Mouse (Mus musculus): ENCODE measurements around the gene Limch1.

The Limch1 gene

DNA sequence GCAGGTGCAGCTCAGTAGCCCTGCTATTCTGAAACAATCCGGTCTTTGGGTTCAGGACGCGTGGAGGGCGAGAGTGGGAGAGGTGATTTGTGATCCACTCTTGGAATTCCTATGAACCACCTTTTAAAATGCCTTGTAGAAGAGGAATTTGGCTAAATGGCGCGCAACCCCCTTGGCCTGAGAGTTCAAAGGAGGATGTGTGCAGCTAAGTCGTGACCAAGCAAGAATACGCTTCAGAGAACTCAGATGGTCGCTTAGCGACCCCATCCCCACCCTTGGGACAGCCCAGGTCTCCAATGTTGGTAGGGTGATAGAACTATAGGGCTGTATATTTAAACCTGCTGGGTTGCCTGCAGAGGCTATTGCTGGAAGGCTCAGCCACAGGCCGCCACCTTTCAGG lies 1.1 kb downstream of the Limch1 start:
- DNase-seq (ENCODE audit: low read depth, low spot score), result no peak

DNA sequence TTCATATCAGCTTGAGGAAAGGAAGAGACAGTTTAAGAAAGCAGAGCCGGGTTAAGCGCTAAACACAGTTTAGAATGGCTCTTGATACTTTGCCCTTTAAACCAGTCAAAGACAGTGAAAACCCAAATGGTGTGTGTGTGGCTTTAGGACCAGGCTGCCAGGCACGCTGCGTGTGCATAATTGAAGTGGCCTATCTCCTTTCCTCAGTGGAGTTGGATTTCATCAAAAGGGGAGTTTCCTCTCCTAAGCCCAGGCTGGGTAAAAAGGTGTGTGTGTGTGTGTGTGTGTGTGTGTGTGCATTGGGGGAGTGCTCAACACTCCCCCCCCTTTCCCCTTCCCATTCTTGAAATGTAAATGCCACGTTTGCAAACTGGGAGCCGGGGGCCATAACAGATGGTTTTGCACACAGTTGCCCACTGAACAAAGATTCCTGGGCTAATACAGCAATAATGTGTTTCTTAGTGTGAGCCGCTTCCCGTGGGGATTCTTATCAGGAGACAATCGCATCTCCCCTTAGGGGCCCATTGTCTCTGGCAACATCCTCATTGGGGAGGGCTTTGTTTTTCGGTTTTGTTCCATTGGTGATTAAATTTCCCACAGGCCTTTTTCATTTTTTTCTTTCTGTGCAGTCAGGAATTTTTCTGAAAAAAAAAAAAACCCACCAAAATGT lies 2.3 kb downstream of the Limch1 start:
- no peak for DNase-seq (ENCODE audit: low read depth, low spot score)

DNA sequence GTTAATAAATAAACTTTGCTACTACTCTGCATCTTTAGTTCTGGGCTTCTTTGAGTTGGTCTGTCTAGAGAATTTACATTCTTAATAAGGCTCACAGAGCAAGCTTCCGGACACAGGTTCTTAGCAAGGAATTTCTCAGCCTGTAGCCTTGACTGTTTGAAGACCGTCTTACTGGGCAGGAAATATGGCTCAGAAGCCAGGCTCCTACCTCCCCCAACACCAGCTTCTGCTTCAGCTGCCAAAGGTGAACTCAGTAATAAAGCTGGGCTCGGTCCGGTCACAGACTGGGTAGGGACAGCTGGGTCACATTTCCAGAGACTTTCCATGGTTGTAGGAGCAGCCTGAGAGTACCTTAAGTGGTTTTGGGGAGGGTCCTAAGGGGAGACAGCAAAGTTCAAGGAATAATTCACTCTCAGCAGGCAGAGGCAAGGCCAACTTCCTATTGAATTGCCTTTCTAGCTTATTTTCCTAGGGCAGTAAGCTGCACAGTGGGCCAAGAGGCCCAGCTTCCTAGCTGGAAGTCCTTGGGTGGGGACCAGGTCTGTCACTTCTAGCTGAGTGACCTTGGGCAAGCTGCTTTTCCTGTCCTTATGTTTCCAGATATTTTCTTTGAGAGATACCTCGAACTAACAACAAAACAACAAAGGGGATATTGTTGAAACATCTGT lies 3.0 kb downstream of the Limch1 start:
- DNase-seq (ENCODE audit: low read depth, low spot score), result no peak

DNA sequence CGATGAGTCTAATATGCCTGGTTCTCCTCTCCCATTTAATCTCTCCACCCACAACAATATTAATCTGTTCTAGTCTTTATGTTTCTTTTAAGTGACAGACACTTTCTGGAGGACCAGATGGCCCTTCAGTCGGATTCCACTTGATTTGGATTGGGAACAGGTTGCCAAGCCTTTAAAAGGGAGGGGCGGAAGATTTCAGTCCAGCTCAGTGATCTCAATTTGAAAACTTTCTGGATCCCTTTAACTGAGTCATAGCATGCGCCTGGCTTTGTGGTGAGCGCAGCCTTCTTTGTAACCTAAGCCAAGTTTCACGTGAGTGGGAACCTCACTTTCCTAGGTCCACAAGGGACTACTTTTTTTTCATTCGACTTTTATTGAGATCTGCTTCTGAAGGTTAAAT lies 5.0 kb downstream of the Limch1 start:
- DNase-seq (ENCODE audit: low read depth, low spot score), result no peak

DNA sequence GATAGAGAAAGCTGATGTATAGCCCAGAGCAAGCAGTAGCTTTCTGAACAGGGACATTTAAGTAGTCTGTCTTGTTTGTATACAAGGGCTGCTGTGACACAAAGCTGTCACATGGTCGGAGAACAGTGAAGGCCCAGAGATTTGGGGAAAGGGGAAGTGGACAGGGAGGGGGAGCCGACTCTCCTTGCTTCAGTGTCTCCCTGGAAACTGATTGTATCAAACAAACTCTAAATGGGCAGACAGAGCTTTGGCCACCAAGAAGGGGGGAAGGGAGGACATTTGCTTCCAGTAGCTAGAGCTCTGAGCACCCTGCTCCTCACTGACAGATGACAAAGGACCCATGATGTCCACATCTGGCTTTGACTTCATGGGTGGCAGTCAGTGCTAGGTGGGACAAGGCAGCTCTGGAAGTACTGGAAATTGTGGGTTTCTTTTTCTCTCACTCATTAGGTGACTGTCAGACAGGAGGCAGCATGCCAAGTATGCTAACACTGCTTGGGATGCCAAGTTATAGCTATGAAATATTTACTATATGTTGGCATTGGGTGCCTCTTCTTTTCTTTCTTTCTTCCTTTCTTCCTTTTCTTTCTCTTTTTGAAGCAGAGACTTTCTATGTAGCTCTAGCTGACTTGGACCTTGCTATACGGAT lies 5.8 kb downstream of the Limch1 start:
- no peak for DNase-seq (ENCODE audit: low read depth, low spot score)

DNA sequence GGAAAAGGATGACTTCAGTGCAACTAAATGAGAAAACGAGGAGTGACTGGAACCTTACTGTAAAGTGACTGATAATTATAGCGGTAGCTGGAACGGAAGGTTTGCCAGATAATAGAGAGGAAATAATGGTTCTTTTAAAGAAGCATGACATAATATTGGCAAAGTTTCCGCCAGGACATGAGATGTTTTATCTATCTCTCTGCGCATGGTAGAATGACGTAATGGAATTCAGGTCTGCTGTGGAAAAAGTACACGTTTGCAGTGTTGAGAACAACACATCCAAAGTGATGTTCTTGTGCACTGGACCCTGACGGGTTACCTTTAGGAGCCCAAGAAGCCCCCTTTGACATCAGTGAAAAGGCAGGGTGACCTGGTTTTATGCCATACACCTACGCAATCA lies 8.0 kb downstream of the Limch1 start:
- DNase-seq (ENCODE audit: low read depth, low spot score), result no peak

DNA sequence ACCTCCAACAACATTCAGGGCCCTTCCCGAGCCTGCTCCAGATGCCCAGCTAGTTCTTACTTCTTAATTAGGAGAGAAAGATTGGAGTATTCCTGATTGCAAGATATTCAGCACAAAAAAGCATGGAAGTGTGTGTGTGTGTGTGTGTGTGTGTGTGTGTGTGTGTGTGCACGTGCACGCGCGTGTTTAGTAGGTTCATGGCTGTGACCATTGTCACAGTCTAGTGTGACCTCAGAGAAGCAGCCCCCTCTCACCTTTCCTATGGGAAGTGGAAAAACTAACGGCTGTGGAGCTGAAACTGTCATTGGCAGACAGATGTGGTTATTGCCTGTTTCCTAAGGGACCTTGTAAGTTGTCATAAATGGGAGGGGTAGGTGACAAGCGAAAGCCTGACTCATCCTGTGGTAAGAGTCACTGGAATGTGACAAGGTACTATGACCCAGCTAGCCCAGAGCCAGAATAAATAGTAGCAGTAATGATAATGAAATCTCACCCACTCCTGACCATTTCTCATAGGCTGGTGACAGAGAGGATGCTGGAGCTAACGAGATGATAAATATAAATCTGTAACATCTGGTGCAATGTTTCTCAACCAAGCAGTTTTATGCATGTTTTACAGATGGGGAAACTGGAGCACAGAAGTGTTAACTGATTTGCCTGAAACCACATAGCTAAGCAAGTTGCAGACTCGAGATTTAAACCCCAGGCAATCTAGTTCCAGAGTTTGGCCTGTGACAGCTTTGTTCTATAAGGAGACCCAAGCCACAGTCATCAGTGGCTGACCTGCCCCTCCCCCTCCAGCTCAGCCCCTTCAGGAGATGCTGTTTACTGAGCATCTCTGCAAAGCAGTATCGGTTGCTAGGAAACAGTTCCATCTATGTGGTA lies 11.4 kb downstream of the Limch1 start:
- DNase-seq (ENCODE audit: low read depth, low spot score), result no peak

DNA sequence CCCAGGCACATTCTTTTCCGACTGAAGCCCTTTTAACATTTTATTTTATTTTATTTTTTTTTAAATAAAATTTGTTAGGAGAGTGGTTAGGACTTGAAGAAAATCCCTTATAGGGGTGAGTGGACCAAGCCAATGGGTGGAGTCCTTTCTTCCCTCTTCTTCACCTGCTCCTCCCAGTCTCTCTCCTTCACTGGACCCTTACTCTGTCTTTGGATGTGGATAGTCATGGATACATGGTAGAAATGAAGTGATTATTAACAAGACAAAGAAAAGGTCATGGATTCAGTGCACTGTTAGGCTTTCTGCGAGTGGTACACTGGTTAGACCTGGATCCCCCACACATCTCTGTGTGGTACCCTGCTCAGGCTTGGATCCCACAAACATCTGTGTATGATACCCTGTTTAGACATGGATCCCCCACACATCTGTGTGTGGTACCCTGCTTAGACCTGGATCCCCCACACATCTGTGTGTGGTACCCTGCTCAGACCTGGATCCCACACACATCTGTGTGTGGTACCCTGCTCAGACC lies 12.1 kb downstream of the Limch1 start:
- DNase-seq (ENCODE audit: low read depth, low spot score), result no peak

DNA sequence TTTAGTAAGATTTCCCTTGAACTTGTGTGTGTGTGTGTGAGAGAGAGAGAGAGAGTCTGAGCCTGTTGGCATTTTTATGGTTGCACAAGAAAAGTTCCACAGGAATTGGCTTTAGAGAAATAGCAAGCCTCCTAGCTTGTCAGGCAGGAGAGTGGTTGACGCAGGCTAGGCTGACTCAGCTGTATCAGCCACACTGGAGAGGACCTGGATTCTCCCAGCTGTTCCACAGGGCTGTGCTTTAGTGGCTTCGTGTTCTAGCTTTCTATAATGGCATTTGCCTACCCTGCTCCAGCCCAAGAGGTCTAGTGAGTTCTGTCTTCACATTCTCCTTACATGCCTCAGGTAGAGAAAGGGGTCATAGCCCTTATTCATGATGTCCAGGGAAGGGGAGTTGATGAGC lies 13.7 kb downstream of the Limch1 start:
- no peak for DNase-seq (ENCODE audit: low read depth, low spot score)

DNA sequence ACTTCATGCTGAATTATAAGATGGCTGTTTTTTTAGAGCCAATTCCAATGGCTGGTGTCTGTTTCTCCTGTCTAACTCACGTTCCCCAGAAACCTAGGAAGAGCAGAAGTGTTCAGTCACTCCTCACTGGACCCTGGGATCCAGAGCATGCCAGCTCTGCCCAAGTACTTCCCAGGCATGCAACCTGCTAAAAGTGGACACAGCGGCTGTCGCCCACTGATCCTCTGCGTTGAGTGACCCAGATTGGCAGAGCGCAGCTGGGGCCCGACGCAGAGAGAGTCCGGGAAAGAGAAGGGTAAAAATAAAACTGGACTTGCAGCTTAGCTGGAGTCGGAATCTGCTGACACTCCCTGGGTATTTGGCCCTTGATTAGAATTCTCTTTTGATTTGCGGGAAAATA lies 15.1 kb downstream of the Limch1 start:
- DNase-seq (ENCODE audit: low read depth, low spot score), result no peak

DNA sequence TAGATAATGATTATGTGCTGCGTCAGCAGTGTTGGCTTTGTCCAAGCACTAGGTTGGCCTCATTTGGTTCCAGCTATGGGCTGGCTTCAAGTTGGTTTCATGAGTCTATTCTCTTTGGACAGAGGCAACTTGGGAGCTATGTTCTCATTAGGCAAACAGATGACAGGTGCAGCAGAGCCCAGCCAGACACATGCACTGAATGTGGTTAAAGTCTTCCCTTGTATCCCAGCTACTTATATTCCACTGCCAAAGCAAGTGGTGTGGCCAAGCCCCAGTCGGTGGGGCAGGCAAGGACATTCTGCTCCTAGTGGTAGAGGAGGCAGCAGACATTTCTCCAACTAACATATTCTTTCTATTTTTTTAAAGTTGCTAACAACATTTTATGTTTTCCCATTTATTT lies 16.4 kb downstream of the Limch1 start:
- DNase-seq (ENCODE audit: low read depth, low spot score), result no peak

DNA sequence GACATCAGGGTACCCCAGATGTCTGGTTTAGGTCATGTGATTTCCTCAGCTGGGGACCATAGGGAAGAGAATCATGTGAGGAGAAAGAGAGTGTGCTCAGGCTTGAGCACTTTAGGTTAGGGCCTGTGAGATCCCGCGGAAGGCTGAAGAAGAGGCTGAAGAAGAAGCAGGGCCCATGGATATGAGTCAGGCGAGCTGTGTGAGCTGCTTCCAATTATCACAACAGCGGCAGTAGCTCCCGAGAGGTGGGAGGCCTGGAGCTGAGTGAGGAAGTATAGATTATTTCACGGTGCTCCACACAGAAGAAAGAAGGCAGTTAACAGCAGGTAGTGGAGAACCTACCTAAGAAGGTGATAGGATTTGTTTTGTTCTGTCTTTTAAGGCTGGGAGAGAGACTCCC lies 18.5 kb downstream of the Limch1 start:
- no peak for DNase-seq (ENCODE audit: low read depth, low spot score)

DNA sequence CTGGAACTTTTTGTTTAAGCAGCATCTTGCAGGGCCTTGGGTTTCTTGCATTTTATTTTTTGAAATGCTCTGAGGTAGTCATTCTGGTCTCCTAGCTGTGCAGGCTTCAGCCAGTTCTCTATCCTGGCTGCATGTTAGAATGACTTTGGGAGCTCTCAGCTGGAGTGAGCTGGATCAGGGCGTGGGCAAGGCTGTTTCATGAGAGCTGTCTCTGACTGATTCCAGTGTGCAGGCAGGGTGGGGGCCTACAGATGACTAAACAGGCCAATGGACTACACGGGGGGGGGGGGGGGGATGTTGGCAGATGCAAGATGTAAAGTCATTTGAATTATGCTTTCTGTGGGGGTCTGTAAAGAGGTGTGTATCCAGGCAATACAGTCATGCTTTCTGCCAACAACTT lies 20.3 kb downstream of the Limch1 start:
- DNase-seq (ENCODE audit: low read depth, low spot score), result no peak

DNA sequence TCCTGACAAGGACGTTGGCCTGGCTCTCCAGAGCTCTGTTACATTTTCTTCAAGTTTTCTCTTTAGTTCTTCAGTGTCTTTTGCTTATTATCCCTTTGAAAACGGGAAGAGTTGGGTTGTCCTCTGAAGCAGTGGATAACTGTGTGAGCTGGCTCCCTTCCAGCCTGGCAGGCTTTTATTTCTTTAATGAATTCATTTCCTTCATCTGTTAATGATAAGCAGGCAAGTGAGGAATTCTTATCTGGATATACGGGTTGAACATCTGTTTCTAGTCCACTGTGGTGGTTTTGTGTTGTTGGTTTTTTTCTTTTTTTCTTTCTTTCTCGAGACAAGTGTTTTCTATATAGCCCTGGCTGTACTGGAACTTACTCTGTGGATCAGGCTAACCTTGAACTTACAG lies 22.4 kb downstream of the Limch1 start:
- no peak for DNase-seq (ENCODE audit: low read depth, low spot score)

DNA sequence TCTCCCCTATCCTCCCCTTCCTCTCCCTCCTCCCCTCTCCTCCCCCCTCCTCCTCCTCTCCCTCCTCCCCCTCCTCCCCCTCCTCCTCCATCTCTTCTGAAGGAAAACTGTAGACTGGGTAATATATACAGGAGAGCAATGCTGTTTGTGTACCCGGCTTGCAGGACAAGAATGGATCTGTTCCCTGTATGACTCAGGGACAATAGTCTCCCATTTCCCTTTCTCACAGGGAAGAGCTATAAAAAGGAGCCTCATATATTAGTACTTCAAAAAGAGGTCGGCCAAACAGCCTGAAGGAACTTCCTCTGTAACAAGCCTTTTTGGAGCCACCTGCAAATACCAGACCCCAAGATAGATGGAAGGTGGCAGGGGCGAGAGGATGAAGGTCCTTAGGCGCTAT lies 23.4 kb downstream of the Limch1 start:
- no peak for DNase-seq (ENCODE audit: low read depth, low spot score)

DNA sequence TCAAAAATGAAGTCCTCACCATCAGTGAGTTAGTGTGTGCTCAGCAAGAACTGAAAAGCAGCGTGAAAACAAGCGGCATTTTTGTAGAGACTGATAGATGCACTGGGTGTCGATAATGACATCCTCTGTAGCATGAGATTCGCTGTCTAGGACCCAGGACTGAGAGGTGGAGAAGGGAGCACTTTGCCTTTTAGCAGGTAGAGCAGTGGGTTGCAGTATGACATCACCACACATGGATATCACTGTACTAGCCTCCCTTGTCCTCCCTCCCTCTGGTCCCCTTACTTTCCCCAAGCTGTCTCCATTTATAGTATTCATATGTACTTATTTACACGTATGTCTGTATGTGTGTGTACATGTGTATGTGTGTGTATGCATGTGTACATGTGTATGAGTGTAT lies 23.9 kb downstream of the Limch1 start:
- DNase-seq (ENCODE audit: low read depth, low spot score), result no peak

DNA sequence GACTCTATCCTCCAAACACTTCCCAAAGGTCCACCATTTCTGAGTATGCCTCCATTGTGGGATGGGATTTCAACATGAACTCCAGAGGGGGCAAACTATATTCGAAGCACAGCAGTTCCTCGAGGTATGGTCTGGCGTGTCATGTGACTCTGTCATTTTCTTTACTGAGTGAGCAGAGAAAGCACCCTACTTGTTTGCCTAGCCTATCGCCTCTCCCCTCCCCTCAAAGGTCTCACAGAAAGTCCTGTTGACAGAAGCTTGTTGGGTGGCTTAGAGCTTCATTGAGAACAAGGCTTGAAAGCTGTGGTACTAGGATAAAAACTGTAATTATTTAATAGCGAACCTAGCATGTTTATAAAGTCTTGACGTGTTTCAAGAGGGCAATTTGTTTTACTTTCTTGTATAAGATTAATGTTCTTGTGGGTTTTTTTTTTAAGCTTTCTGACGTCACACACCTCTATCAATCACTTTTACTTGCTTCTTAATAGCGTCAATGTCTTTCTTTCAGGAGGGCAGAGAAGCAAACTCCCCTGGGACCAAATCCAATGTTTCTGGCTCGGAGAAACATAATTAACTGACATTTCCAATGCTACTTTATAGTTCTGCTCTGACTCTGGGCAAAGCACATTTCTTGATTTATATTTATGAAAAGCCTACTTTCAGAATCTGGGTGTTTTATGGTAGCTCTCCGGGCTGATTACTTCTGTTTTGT lies 32.5 kb downstream of the Limch1 start:
- DNase-seq (ENCODE audit: low read depth, low spot score), result no peak

DNA sequence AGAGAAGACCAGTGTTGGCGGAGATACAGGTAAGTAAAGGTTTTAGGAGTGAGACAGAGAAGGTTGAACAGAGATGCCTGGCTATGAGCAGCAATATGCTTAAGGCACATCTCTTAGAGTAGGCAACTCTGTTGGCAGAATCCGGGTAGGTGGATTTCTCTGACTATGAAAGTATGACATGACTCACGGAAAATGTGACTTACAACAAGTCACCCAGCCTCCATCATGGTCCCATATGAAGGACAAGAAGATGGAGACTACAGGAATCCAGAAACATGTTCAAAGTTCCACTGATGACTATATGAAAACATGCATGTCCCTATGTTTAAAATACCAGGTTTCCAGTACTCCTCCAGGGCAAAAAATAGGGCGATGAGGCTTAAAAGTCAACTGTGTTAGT lies 34.7 kb downstream of the Limch1 start:
- DNase-seq (ENCODE audit: low read depth, low spot score), result no peak

DNA sequence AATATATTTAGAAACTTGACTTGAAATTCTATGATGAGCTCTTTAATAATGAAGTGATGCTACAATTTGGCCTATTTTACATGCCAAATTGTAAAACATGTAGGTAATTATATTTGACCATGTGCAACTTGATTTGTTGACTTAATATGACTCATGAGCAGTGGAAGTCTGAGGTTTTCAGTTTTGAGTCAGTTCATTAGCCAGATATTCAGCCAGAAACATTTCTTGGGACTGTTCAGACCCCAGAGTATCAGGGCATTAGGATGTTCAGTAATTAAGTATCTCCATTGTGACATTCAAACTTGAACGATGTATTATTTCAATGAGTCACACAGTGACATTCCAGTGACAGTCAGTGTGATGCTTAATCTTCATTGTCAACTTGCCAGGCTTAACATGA lies 35.9 kb downstream of the Limch1 start:
- DNase-seq (ENCODE audit: low read depth, low spot score), result no peak

DNA sequence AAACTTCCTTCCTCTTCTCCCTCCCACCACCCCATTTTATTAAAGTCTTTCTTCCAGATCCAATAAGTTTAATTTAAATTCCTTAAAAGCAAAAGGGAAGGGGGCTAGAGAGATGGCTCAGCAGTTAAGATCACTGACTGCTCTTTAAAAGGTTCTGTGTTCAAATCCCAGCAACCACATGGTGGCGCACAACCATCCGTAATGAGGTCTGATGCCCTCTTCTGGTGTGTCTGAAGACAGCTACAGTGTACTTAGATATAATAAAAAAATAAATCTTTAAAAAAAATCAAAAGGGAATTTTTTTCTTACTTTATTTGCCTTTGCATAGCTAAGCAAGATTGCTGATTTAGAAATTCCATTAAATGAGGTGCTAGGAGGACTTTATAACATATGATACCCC lies 37.2 kb downstream of the Limch1 start:
- no peak for DNase-seq (ENCODE audit: low read depth, low spot score)

DNA sequence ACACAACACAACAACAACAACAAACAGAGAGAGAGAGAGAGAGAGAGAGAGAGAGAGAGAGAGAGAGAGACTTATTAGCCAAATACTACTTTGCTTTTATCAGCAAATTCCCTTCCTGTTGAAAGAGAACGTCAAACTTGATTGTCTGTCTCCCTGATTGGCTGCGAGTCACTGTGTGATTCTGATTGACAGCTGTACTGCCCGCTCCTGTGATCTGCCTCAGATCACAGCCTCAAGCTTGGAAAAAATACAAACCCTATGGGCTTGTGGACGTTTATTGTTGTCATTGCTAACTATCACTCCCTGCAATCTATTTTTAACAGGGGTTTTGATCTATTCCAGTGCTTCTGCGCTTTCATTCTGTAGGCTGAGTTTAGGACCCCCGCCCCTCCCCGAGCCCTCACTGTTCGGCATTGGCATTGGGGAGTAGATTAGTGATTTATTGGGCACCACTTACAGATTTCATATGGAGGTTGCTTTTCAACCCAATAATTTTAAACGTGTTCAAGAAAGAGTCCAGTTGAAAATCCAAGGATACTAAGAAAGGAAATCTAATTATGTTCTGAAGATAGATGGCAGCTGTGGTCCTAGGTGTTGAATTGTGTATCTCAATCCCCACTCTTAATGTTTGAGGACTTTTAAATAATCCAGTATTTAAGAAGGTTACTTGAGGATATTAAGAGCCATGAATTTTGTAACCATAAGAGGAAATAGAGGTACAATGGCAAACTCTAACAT lies 39.2 kb downstream of the Limch1 start:
- no peak for DNase-seq (ENCODE audit: low read depth, low spot score)
